Comparison of ENCODE assay signal across 25 mouse cellular contexts in the genomic region with DNA sequence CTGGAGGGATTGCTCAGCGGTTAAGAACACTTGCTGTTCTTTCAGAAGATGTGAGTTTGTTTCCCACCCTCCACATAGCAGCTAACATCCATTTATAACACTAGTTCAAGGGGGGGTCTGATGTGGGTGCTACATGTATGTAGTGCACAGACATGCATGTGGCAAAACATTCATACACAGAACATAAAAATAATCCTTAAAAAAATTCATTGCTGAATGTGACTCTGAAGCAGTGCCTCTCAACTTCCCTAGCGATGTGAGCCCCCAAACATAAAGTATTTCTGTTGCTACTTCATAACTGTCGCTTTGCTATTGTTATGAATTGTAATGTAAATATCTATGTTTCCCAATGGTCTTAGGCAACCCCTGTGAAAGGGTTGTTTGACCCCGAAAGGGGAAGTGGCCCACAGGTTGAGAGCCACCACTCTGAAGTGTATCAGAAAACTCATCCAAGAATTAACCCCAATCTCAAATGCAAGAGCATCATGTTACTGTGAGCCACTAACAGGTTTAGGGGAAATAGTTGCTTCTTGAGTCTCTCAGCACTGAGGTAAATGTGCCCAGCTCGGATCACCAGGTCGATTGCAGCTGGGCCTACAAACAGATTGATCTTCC. TPM values are rescaled to one million over a fixed set of nuclear protein-coding genes. Genes with fewer than 3 reads are reported as not detected.
DNase-seq lines count a peak whose midpoint lies in the region; ATAC-seq and TF ChIP-seq lines count a peak whose summit lies in the region.
"Had no signal": no experiment of that assay in that cellular context is flagged by ENCODE, and none has a peak within 500 bp of the region (broad histone marks: within the 10 kb centered on the region; RNA-seq: fewer than 3 reads in every experiment).

No protein-coding gene starts in this region.

- in situ Hi-C loops in CH12.LX (cut with MboI; ENCODE audit: low pct_ligation_motif_present, low pct_unique_long_range_greater_than_20kb, low sequenced_read_pairs): no loop called here

- 54% methylated on average over 6 of the region's 6 CpGs for WGBS in lung, adult 2 months
- 62% methylated on average over 6 of the region's 6 CpGs for WGBS in limb, embryonic 10.5 days

- H3K9ac ChIP-seq in CH12.LX (ENCODE audit: insufficient read depth, low read depth): no peak overlapping the region
- H3K9ac ChIP-seq: embryonic facial prominence, embryonic 15.5 days; hindbrain, embryonic 15.5 days had no signal

- H3K27me3 ChIP-seq in CH12.LX (replicated peaks): no peaks in the 10 kb centered on the region
- H3K27me3 ChIP-seq in limb, embryonic 10.5 days (ENCODE audit: low read depth, poor library complexity, severe bottlenecking): no peaks in the 10 kb centered on the region
- H3K27me3 ChIP-seq: embryonic facial prominence, embryonic 15.5 days; hindbrain, embryonic 15.5 days had no signal

- H3K36me3 ChIP-seq in CH12.LX (replicated peaks in 1 of 2; ENCODE audit: control insufficient read depth in 1 of 2, insufficient read depth in 1 of 2, low read length in 1 of 2): no peaks in the 10 kb centered on the region
- H3K36me3 ChIP-seq in limb, embryonic 10.5 days: no peaks in the 10 kb centered on the region
- H3K36me3 ChIP-seq: embryonic facial prominence, embryonic 15.5 days; forebrain, embryonic 10.5 days; heart, embryonic 10.5 days; hindbrain, embryonic 15.5 days had no signal

- no peak overlapping the region for H3K27ac ChIP-seq in CH12.LX (ENCODE audit: insufficient read depth, low read depth)
- no peak overlapping the region for H3K27ac ChIP-seq in limb, embryonic 10.5 days
- H3K27ac ChIP-seq: embryonic facial prominence, embryonic 15.5 days; forebrain, embryonic 10.5 days; gastrocnemius, adult 2 months; heart, embryonic 10.5 days; hindbrain, embryonic 15.5 days had no signal

- no peak for TF ChIP-seq RAD21 in CH12.LX (IDR thresholded peaks at IDR 0.05; ENCODE audit: low read depth, low read length)

- H3K4me3 ChIP-seq in CH12.LX (replicated peaks in 1 of 3; ENCODE audit: low read depth in 2 of 3, low read length in 2 of 3, poor library complexity in 1 of 3): no peak overlapping the region
- no peak overlapping the region for H3K4me3 ChIP-seq in lung, adult 2 months (replicated peaks; ENCODE audit: extremely low read depth, low read depth, low read length)
- H3K4me3 ChIP-seq in limb, embryonic 10.5 days: no peak overlapping the region
- H3K4me3 ChIP-seq: embryonic facial prominence, embryonic 15.5 days; erythroblast, embryonic 14.5 days; forebrain, embryonic 10.5 days; gastrocnemius, adult 2 months; heart, embryonic 10.5 days; hindbrain, embryonic 15.5 days had no signal

- dilution Hi-C loops in CH12.LX (cut with MboI; ENCODE audit: extremely low pct_ligation_motif_present, extremely low pct_unique_long_range_greater_than_20kb, low sequenced_read_pairs): no loop called here

- no peak for TF ChIP-seq EP300 in CH12.LX (IDR thresholded peaks at IDR 0.05; ENCODE audit: low read length)

- peak; percentile 27 to 72; a peak in 1 of 4 replicates for ATAC-seq in hematopoietic stem cell, adult 5-6 weeks (replicated peaks in 1 of 2; ENCODE audit: insufficient read depth in 1 of 2, low FRiP score in 2 of 2, low TSS enrichment in 1 of 2, low read depth in 1 of 2, poor library complexity in 2 of 2, severe bottlenecking in 2 of 2)
- peak; percentile 56; the same call in 1 of the 2 replicates for ATAC-seq in monocyte, adult 5-6 weeks (replicated peaks; ENCODE audit: insufficient number of reproducible peaks, low FRiP score, low TSS enrichment, poor library complexity, severe bottlenecking)
- ATAC-seq in megakaryocyte-erythroid progenitor cell, adult 5-6 weeks (replicated peaks; ENCODE audit: low FRiP score, low TSS enrichment, poor library complexity, severe bottlenecking): no peak
- ATAC-seq: forebrain, embryonic 14.5 days had no signal

- peak; percentile 50 for DNase-seq in A20 (ENCODE audit: low read depth, low spot score)
- peak; percentile 52 for DNase-seq in CH12.LX (ENCODE audit: extremely low read depth)
- DNase-seq in lung, adult 2 months: no peak
- no peak for DNase-seq in urinary bladder, postnatal 14 days (ENCODE audit: low spot score)
- DNase-seq in limb, embryonic 10.5 days (ENCODE audit: low spot score): no peak
- DNase-seq: adrenal gland, adult 2 months; adrenal gland, postnatal 25 days; cerebellum, adult 2 months; embryo, embryonic 11 days; gastrocnemius, adult 2 months; gastrocnemius, postnatal 25 days; heart, adult 18-20 months; heart, postnatal 10 days had no signal

- H3K4me1 ChIP-seq in CH12.LX (ENCODE audit: control insufficient read depth in 1 of 2, insufficient read depth in 2 of 2): peaks cover 9 to 38% of the 10 kb centered on the region in 2 experiments
- no peaks in the 10 kb centered on the region for H3K4me1 ChIP-seq in lung, adult 2 months (ENCODE audit: control insufficient read depth, insufficient read depth, low read length)
- peaks cover 28% of the 10 kb centered on the region for H3K4me1 ChIP-seq in limb, embryonic 10.5 days
- H3K4me1 ChIP-seq: embryonic facial prominence, embryonic 15.5 days had no signal

- TF ChIP-seq CTCF in CH12.LX (conservative IDR thresholded peaks at IDR 0.05 in 1 of 2, IDR thresholded peaks at IDR 0.05 in 1 of 2; ENCODE audit: low read depth in 2 of 2, low read length in 2 of 2): no peak
- no peak for TF ChIP-seq CTCF in lung, adult 2 months (IDR thresholded peaks at IDR 0.05; ENCODE audit: insufficient read depth, low read length)

- H3K4me2 ChIP-seq in CH12.LX (ENCODE audit: insufficient read depth, low read depth, poor library complexity, severe bottlenecking): peak overlapping the region; percentile 34; the same call in 1 of the 2 replicates
- H3K4me2 ChIP-seq: embryonic facial prominence, embryonic 15.5 days; hindbrain, embryonic 15.5 days had no signal

- H3K9me3 ChIP-seq in CH12.LX (replicated peaks; ENCODE audit: low read length): no peaks in the 10 kb centered on the region
- H3K9me3 ChIP-seq in limb, embryonic 10.5 days (replicated peaks): no peaks in the 10 kb centered on the region
- H3K9me3 ChIP-seq: embryonic facial prominence, embryonic 15.5 days; forebrain, embryonic 10.5 days; heart, embryonic 10.5 days; hindbrain, embryonic 15.5 days had no signal

- H3K79me2 ChIP-seq in CH12.LX (replicated peaks; ENCODE audit: control insufficient read depth, extremely low read depth, insufficient read depth, poor library complexity, severe bottlenecking): no peaks in the 10 kb centered on the region

- TF ChIP-seq POLR2A in CH12.LX (IDR thresholded peaks at IDR 0.05; ENCODE audit: low read depth, low read length): no peak
- no peak for TF ChIP-seq POLR2A in lung, adult 2 months (IDR thresholded peaks at IDR 0.05; ENCODE audit: borderline replicate concordance, extremely low read depth, low read depth, low read length)

TF ChIP-seq in CH12.LX, 34 proteins besides CTCF, POLR2A, EP300 and RAD21:
- TF ChIP-seq KAT2A (IDR thresholded peaks at IDR 0.05; ENCODE audit: insufficient replicate concordance, low read length) (no peak), BHLHE40 (IDR thresholded peaks at IDR 0.05; ENCODE audit: low read depth, low read length) (no peak), ZC3H11A (IDR thresholded peaks at IDR 0.05; ENCODE audit: low read depth, low read length) (no peak), MEF2A (IDR thresholded peaks at IDR 0.05; ENCODE audit: borderline replicate concordance, low read depth, low read length) (0 out of 2 replicates have a peak, but pooled peaks have one; percentile 21), MYC (IDR thresholded peaks at IDR 0.05; ENCODE audit: low read depth, low read length) (no peak), ZMIZ1 (IDR thresholded peaks at IDR 0.05; ENCODE audit: low read depth, low read length) (no peak), MAZ (IDR thresholded peaks at IDR 0.05; ENCODE audit: low read depth, low read length) (no peak), CHD2 (IDR thresholded peaks at IDR 0.05; ENCODE audit: low read length) (no peak), USF1 (IDR thresholded peaks at IDR 0.05; ENCODE audit: low read depth, low read length) (no peak), SMC3 (IDR thresholded peaks at IDR 0.05; ENCODE audit: low read depth, low read length) (no peak), NELFE (IDR thresholded peaks at IDR 0.05; ENCODE audit: low read depth, low read length) (no peak), MAFK (IDR thresholded peaks at IDR 0.05; ENCODE audit: insufficient replicate concordance, low read length) (no peak), UBTF (IDR thresholded peaks at IDR 0.05; ENCODE audit: low read depth, low read length) (no peak), IRF4 (IDR thresholded peaks at IDR 0.05; ENCODE audit: low read depth, low read length) (0 out of 2 replicates have a peak, but pooled peaks have one; percentile 32), USF2 (conservative IDR thresholded peaks at IDR 0.05; ENCODE audit: low read depth, low read length) (no peak)
TF ChIP-seq in CH12.LX: peak in this region for 2.

RNA-seq across cellular contexts. Expression of gene Capn13, which starts 15.6 kb away (rescaled TPM):
- not detected in 2 replicates for total RNA-seq in CH12.LX (2012; rRNA removed)
- total RNA-seq in CH12.LX (2014; rRNA removed): not detected in 2 replicates
- polyA plus RNA-seq in CH12.LX (2012; ENCODE audit: insufficient read length, low read depth): not detected in 2 replicates
- not detected in 2 replicates for total RNA-seq in hematopoietic stem cell, adult 5-6 weeks (2017)
- total RNA-seq in monocyte, adult 5-6 weeks (2017): 0.10 TPM in 1 of 3 replicates, not detected in the others
- 0.13 and 0.58 TPM in 2 replicates for polyA plus RNA-seq in lung, adult 2 months (2012; rRNA removed)
- total RNA-seq in megakaryocyte-erythroid progenitor cell, adult 5-6 weeks (2014; fragmentation: Nextera tagmentation): not detected in 2 replicates
- total RNA-seq in megakaryocyte-erythroid progenitor cell, adult 5-6 weeks (2017): not detected in 2 replicates
- polyA plus RNA-seq in limb, embryonic 10.5 days (2016; fragmentation: Nextera tagmentation; extraction: Ambion mirVana): not detected in 2 replicates
- total RNA-seq: adrenal gland, adult 2 months; adrenal gland, postnatal 25 days; ES-E14; gastrocnemius, adult 2 months; gastrocnemius, postnatal 25 days; heart, adult 18-20 months; heart, postnatal 10 days had no signal
- polyA plus RNA-seq: adrenal gland, adult 2 months; embryonic facial prominence, embryonic 11.5 days; erythroblast, embryonic 14.5 days; forebrain, embryonic 10.5 days; forebrain, embryonic 14.5 days; heart, embryonic 10.5 days; hindbrain, embryonic 11.5 days had no signal

Comparison
In these comparisons a context has a peak if more than half of its experiments do, and no peak if none do; other contexts are left out.
1. DNase-seq: peak in A20 (single experiment) and CH12.LX (single experiment); none in lung, adult 2 months (single experiment), urinary bladder, postnatal 14 days (single experiment) and limb, embryonic 10.5 days (single experiment).